Mouse (Mus musculus): ENCODE results near the gene Ankrd6. TPM values are rescaled to one million over a fixed set of nuclear protein-coding genes. Genes with fewer than 3 reads are reported as not detected.

Ankrd6 gene
- polyA plus RNA-seq, 1 experiment from 2014 or later = 12.1 TPM

GRCm38 (mm10) chr4:32799966-32800576 is 150.6 kb downstream of the Ankrd6 start, which contains the start of gene Lyrm2:
Gene Lyrm2 (plus strand): TSS chr4:32800253.
- Histone ChIP-seq H3K9ac (peak within 1 kb of the TSS; percentile 76), H3K27ac (peak within 1 kb of the TSS; percentile 100), H3K4me1 (peaks cover 7% of the 10 kb centered on the region), H3K36me3 (peaks cover 10% of the 10 kb centered on the region; the same call in 1 of the 2 replicates), H3K27me3 (no peaks in the 10 kb centered on the region), H3K4me2 (peak within 1 kb of the TSS; percentile 72), H3K9me3 (replicated peaks) (no peaks in the 10 kb centered on the region), H3K4me3 (replicated peaks) (peak within 1 kb of the TSS; percentile 86)
- under 1% methylated on average over 53 of the region's 53 CpGs for WGBS
- peak; percentile 96 for ATAC-seq (replicated peaks; ENCODE audit: low FRiP score)

- H3K27me3 ChIP-seq = no peaks in the 10 kb centered on the region
- no peak overlapping the region for H3K4me3 ChIP-seq (replicated peaks)
- H3K36me3 ChIP-seq = peaks cover 10% of the 10 kb centered on the region; the same call in 1 of the 2 replicates
- H3K4me1 ChIP-seq = peaks cover 7% of the 10 kb centered on the region
- H3K4me2 ChIP-seq = no peak overlapping the region
- ATAC-seq (replicated peaks; ENCODE audit: low FRiP score) = no peak
- WGBS = 91% methylated on average over 4 of the region's 4 CpGs
- H3K9me3 ChIP-seq (replicated peaks) = no peaks in the 10 kb centered on the region
- no peak overlapping the region for H3K27ac ChIP-seq
- H3K9ac ChIP-seq = no peak overlapping the region
Observed at GRCm38 (mm10) chr4:32798976-32799375, 151.7 kb downstream of the Ankrd6 start.

- Histone ChIP-seq H3K27ac (no peak overlapping the region), H3K27me3 (no peaks in the 10 kb centered on the region), H3K9ac (no peak overlapping the region), H3K4me3 (replicated peaks) (no peak overlapping the region), H3K36me3 (no peaks in the 10 kb centered on the region), H3K4me1 (no peaks in the 10 kb centered on the region), H3K9me3 (replicated peaks) (no peaks in the 10 kb centered on the region), H3K4me2 (no peak overlapping the region)
- no peak for ATAC-seq (replicated peaks; ENCODE audit: low FRiP score)
- 90% methylated on average over 4 of the region's 4 CpGs for WGBS
Observed at GRCm38 (mm10) chr4:32789020-32789419, 161.6 kb downstream of the Ankrd6 start.

- Histone ChIP-seq H3K9me3 (replicated peaks) (no peaks in the 10 kb centered on the region), H3K4me2 (no peak overlapping the region), H3K27ac (no peak overlapping the region), H3K4me1 (no peaks in the 10 kb centered on the region), H3K36me3 (no peaks in the 10 kb centered on the region), H3K4me3 (replicated peaks) (no peak overlapping the region), H3K27me3 (no peaks in the 10 kb centered on the region), H3K9ac (no peak overlapping the region)
- ATAC-seq (replicated peaks; ENCODE audit: low FRiP score) = no peak
- WGBS = 94% methylated on average over 1 of the region's 1 CpGs
Observed at GRCm38 (mm10) chr4:32787110-32787509, 163.5 kb downstream of the Ankrd6 start.

- H3K27me3 ChIP-seq = no peaks in the 10 kb centered on the region
- no peak overlapping the region for H3K27ac ChIP-seq
- no peaks in the 10 kb centered on the region for H3K4me1 ChIP-seq
- H3K4me2 ChIP-seq = no peak overlapping the region
- H3K4me3 ChIP-seq (replicated peaks) = no peak overlapping the region
- WGBS = 93% methylated on average over 4 of the region's 4 CpGs
- H3K9ac ChIP-seq = no peak overlapping the region
- 0 out of 2 replicates have a peak, but pooled peaks cover 3% of the 10 kb centered on the region for H3K9me3 ChIP-seq (replicated peaks)
- no peak for ATAC-seq (replicated peaks; ENCODE audit: low FRiP score)
- peaks cover 21% of the 10 kb centered on the region for H3K36me3 ChIP-seq
Observed at GRCm38 (mm10) chr4:32779996-32780395, 170.6 kb downstream of the Ankrd6 start.

GRCm38 (mm10) chr4:32770284-32770810 is 180.3 kb downstream of the Ankrd6 start:
- Histone ChIP-seq H3K9ac (no peak overlapping the region), H3K27ac (no peak overlapping the region), H3K4me2 (no peak overlapping the region), H3K36me3 (peaks cover 84% of the 10 kb centered on the region), H3K4me1 (no peaks in the 10 kb centered on the region), H3K9me3 (replicated peaks) (no peaks in the 10 kb centered on the region), H3K27me3 (no peaks in the 10 kb centered on the region), H3K4me3 (replicated peaks) (no peak overlapping the region)
- WGBS = 93% methylated on average over 7 of the region's 7 CpGs
- ATAC-seq (replicated peaks; ENCODE audit: low FRiP score) = no peak

GRCm38 (mm10) chr4:32768046-32768445 is 182.6 kb downstream of the Ankrd6 start:
- H3K36me3 ChIP-seq = peaks cover 82% of the 10 kb centered on the region
- no peaks in the 10 kb centered on the region for H3K4me1 ChIP-seq
- 92% methylated on average over 10 of the region's 10 CpGs for WGBS
- H3K4me3 ChIP-seq (replicated peaks) = no peak overlapping the region
- H3K27me3 ChIP-seq = no peaks in the 10 kb centered on the region
- H3K4me2 ChIP-seq = no peak overlapping the region
- H3K9ac ChIP-seq = no peak overlapping the region
- H3K27ac ChIP-seq = no peak overlapping the region
- H3K9me3 ChIP-seq (replicated peaks) = no peaks in the 10 kb centered on the region
- ATAC-seq (replicated peaks; ENCODE audit: low FRiP score) = no peak

GRCm38 (mm10) chr4:32767471-32767870 is 183.2 kb downstream of the Ankrd6 start:
- no peak overlapping the region for H3K9ac ChIP-seq
- H3K4me3 ChIP-seq (replicated peaks) = no peak overlapping the region
- peaks cover 82% of the 10 kb centered on the region for H3K36me3 ChIP-seq
- H3K4me2 ChIP-seq = no peak overlapping the region
- no peak overlapping the region for H3K27ac ChIP-seq
- H3K4me1 ChIP-seq = no peaks in the 10 kb centered on the region
- H3K9me3 ChIP-seq (replicated peaks) = no peaks in the 10 kb centered on the region
- ATAC-seq (replicated peaks; ENCODE audit: low FRiP score) = no peak
- no peaks in the 10 kb centered on the region for H3K27me3 ChIP-seq
- 96% methylated on average over 7 of the region's 7 CpGs for WGBS

GRCm38 (mm10) chr4:32757430-32757829 is 193.2 kb downstream of the Ankrd6 start:
- peaks cover 88% of the 10 kb centered on the region for H3K36me3 ChIP-seq
- 90% methylated on average over 2 of the region's 2 CpGs for WGBS
- no peaks in the 10 kb centered on the region for H3K4me1 ChIP-seq
- no peak overlapping the region for H3K4me2 ChIP-seq
- H3K27me3 ChIP-seq = no peaks in the 10 kb centered on the region
- no peaks in the 10 kb centered on the region for H3K9me3 ChIP-seq (replicated peaks)
- no peak overlapping the region for H3K9ac ChIP-seq
- ATAC-seq (replicated peaks; ENCODE audit: low FRiP score) = no peak
- no peak overlapping the region for H3K27ac ChIP-seq
- no peak overlapping the region for H3K4me3 ChIP-seq (replicated peaks)

Other genes starting within 250 kb of the Ankrd6 start
- 112 and 115 TPM in 2 replicates for gene Lyrm2, start 150.6 kb downstream of the Ankrd6 start, polyA plus RNA-seq (2015; fragmentation: Nextera tagmentation; extraction: Ambion mirVana)
- 17.6 and 21.1 TPM in 2 replicates for gene Rragd, start 32.2 kb upstream of the Ankrd6 start, polyA plus RNA-seq (2015; fragmentation: Nextera tagmentation; extraction: Ambion mirVana)
- gene Ube2j1, start 80.6 kb upstream of the Ankrd6 start, polyA plus RNA-seq (2015; fragmentation: Nextera tagmentation; extraction: Ambion mirVana) = 44.7 and 48.9 TPM in 2 replicates
- 0.36 TPM in 1 of 2 replicates, not detected in the other for gene Gabrr2, start 112.2 kb upstream of the Ankrd6 start, polyA plus RNA-seq (2015; fragmentation: Nextera tagmentation; extraction: Ambion mirVana)
- 0.06 TPM in 1 of 2 replicates, not detected in the other for gene Gabrr1, start 181.7 kb upstream of the Ankrd6 start, polyA plus RNA-seq (2015; fragmentation: Nextera tagmentation; extraction: Ambion mirVana)
- 0.83 and 1.2 TPM in 2 replicates for gene Pm20d2, start 238.9 kb upstream of the Ankrd6 start, polyA plus RNA-seq (2015; fragmentation: Nextera tagmentation; extraction: Ambion mirVana)